Mouse (Mus musculus): ENCODE data around the gene Itpkc. TPM values are rescaled to one million over a fixed set of nuclear protein-coding genes. Genes with fewer than 3 reads are reported as not detected.

The Itpkc gene
- 2.8 TPM for polyA plus RNA-seq (2014; fragmentation: Illumina TruSeq; extraction: RNeasy Lipid Tissue Mini Kit (QIAGEN cat#74804); ENCODE audit: low read depth, low replicate concordance)

DNA sequence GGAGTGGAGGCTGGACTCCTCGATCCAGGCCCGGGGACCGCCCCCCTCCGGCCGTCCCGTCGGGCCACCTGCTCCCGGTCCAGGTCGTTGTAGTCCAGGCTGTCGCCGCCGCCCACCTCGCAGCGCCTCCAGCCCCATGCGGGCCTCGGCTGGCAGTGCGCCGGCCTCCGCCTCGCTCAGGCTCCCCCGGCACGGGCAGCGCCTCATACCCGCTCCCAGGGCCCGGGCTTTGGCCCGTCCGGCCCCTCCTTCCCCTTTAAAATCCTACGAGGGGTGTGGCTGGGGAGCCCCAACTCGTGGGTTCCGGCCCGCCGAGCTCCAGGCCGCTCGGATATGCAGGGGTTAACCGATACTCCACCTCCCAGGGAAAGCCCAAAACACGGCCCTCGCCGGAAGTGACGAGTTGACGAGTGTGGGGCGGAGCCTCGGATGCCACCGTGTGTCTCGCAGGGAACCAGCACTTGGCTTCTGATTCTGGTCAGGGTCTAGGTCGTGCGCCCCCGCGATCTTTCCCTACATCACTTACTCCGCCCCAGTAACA is at the start of gene Itpkc:
Gene Itpkc (minus strand): TSS at position 381 of the 541 bp plus-strand sequence.

GRCm38 (mm10) chr7:27258205-27258899 is 29.9 kb upstream of the Itpkc start, which contains the start of gene Numbl:
TSS of gene Numbl (plus strand) at chr7:27258433.

DNA sequence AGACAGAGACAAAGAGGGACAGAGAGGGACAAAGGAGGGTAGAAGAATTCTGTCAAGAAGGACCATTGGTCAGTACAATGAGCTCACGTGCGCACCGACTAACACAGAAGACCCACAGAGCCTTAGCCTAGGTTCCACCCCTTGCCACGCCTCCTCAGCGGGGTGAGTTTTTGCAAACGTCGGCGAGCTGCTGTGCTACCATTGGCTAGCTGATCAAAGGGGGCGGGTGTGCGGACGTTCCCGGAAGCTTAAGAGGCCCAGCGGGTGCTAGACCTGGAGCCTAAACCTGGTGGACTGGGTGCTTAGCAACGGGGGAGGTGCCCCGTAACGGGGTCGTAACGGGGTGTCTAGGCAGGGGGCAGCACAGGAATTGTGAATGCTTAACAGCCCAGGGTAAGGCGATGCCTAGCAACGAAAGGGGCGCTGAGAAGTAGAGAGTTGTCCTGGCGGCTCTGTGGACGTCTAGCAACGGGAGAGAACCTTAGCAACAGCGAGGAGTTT is 4.4 kb upstream of the Itpkc start, which contains the start of gene Coq8b:
Gene Coq8b (plus strand): TSS at position 243 of the 501 bp plus-strand sequence.

DNA sequence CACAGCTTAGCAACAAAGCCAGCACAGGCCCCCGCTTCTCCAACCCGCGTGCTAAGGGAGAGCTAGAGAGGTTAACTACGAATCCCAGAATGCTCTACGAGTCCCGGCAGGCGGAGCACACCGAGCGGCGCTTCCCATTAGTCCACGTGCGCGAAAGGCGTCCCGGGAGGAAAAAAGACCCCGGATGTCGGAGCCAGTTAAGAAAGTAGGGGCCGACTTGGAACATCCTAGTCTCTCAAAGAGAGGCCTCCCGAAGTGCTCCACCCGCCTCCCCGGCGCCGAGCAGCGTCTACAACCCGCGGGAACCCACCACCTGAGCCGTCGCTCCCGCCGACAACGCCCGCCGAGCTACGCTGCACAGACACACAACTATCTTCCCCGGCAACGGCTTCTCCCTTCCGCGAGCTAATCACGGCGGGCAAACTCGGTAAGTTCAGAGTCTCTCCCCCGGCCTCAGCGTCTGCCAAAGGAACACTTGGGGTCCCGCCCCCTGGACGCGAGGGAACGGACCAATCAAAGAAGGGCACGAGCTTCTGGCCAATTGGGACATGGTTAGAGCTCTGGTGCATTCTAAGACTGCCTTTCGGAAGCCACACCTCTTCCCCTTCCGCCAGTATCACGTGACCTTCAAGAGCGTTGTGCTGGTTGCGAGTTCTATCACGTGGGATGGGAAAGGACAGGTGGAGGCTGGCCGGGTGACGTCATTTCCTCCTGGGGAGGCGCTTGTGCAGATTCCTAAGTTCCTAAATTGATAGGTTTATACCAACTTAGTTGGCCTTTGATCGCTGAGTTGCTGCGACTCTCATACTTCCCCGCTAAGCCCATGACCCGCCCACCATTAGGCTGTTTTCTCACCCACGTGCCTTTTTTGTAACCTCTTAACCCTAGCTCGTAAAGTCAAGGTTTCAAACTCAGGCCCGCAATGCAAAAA is 32.5 kb downstream of the Itpkc start, which contains the start of the genes BC024978 and Snrpa:
Gene BC024978 (plus strand): TSS at position 101 of the 931 bp plus-strand sequence.
Gene Snrpa (minus strand): TSS at position 591 of the 931 bp plus-strand sequence.

DNA sequence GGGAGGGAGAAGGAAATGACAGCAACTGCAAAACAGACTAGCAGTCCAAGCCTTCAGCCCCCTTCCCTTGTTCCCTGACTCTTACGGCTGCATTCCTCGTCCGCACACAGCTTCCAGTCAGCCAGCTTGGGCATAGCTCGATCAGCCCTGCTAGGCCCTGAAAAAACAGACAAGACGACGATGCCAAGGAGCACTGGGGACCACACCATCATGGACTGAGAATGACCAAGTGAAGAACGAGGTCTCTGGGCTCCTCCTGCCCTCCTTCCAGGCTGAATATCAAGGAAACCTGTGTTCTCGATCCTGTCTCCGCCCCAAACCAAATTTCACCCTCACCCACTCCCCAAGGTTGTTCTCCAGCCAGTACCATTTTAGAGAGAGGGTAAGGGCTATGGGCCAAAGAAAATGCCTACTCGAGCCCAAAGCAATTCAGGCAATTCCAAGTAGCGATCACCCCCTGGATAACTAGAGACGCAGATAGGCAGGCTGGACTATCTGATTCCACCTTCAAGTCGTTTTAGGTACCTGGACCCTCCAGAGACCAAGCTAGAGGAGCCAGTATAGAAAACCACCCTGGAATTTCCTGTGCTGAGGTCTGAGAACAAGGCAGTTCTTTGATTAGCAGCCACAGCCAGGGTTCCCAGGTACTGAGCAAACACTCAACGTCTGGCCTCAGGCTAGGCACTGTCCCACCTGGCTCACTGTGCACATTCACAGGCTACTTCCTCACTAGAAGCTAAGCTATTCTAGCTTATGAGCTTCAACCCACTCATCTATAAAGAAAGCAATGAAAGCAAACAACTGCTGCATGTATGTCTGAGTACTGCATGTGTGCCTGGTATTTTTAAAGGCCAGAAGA is 47.4 kb downstream of the Itpkc start, which contains the start of the genes Gm21983 and Mia:
Gene Gm21983 (minus strand): TSS at position 250 of the 859 bp plus-strand sequence.
Gene Mia (minus strand): TSS at position 321 of the 859 bp plus-strand sequence.

DNA sequence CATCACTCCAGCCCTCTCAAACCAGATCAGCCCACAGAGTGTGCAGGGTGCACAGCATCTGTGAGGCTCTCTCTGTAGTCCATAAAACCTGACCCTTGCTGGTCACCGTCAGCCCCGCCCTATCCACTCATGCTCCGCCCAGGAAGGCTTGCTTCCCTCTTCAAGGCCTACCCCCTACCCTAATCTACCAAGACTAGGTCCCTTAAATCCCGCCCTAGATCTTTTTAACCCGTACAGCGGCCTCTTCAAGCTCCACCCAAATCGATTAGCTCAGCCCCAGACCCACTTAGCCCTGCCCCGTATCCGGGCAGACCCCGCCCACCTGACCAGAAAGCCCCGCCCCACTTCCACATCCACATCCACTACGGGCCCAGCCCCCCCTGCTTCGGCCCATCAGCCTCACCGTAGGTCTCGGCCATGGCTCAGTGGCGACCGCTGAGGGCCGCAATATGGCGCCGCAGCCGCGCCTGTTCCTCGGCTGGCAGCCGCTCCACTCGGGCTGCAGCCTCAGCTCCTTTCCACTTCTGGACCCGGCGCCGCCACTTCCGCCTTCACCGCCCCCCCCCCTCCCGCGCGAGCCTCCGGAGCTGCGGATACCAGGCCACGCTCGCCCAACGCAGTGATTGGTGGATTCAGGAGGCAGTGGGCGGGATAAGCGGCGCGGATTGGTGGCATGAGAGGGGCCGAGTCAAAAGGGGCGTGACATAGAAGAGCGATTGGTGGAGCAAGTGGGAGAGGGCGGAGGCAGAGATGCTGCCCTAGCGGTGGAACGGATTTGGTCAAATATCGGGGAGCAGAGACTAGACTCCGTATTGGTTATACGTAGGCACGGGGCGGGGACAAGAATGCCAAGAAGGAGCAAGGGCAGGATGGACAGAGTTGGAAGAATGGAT is 49.9 kb downstream of the Itpkc start, which contains the start of gene Rab4b:
Gene Rab4b (minus strand): TSS at position 573 of the 893 bp plus-strand sequence.

DNA sequence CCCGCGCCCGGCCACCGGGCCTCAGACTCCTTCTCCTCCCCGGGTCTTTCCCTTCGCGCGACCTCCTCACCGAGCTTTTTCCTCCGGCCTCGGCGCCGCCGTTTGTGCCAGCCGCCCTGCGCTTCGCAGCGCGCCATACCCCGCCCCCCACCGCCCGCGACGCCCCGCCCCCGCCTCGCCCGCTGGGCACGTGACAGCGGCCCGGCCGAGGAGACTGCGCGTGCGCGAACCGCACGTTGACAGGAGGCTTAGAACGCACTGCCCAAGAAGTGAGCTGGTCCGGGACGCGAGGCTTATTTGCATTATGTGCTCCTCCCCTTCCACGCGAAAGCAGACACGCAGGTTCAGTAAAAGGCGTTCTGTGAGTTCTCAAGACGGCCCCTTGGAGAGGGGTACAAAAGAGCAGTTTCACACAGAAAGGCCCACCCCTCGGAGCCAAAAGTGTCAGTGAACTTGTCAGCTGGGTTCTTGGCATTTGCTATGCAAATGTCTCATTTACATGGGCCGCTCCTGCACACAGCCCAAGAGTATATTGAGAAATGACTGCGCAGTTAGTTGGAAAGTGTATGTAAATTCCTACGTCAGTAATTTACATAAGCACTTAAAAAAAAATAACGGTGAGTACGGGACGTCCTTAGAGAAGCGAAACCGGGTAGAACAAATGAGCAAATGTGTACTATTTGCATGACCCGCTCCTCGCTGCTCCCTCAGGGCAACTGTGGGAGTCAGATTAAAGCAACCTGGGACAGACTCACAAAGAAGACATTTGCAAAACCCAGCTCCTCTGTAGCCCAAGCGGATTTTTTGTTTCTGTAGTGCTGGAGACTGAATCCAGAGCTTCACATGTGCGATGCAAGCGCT is 61.6 kb downstream of the Itpkc start, which contains the start of gene Egln2:
Gene Egln2 (minus strand): TSS at position 189 of the 861 bp plus-strand sequence.

Other genes starting within 250 kb of the Itpkc start
- gene Cyp2a12, start 199.6 kb downstream of the Itpkc start, polyA plus RNA-seq (2014; fragmentation: Illumina TruSeq; extraction: RNeasy Lipid Tissue Mini Kit (QIAGEN cat#74804); ENCODE audit: low read depth, low replicate concordance): 0.25 TPM
- gene Cyp2f2, start 108.8 kb downstream of the Itpkc start, polyA plus RNA-seq (2014; fragmentation: Illumina TruSeq; extraction: RNeasy Lipid Tissue Mini Kit (QIAGEN cat#74804); ENCODE audit: low read depth, low replicate concordance): 3.7 TPM
- not detected for gene Cyp2t4, start 74.9 kb downstream of the Itpkc start, polyA plus RNA-seq (2014; fragmentation: Illumina TruSeq; extraction: RNeasy Lipid Tissue Mini Kit (QIAGEN cat#74804); ENCODE audit: low read depth, low replicate concordance)
- gene Egln2, start 61.9 kb downstream of the Itpkc start, polyA plus RNA-seq (2014; fragmentation: Illumina TruSeq; extraction: RNeasy Lipid Tissue Mini Kit (QIAGEN cat#74804); ENCODE audit: low read depth, low replicate concordance): 7.7 TPM
- gene Rab4b, start 49.8 kb downstream of the Itpkc start, polyA plus RNA-seq (2014; fragmentation: Illumina TruSeq; extraction: RNeasy Lipid Tissue Mini Kit (QIAGEN cat#74804); ENCODE audit: low read depth, low replicate concordance): 5.2 TPM
- not detected for gene Gm21983, start 47.6 kb downstream of the Itpkc start, polyA plus RNA-seq (2014; fragmentation: Illumina TruSeq; extraction: RNeasy Lipid Tissue Mini Kit (QIAGEN cat#74804); ENCODE audit: low read depth, low replicate concordance)
- not detected for gene Mia, start 47.5 kb downstream of the Itpkc start, polyA plus RNA-seq (2014; fragmentation: Illumina TruSeq; extraction: RNeasy Lipid Tissue Mini Kit (QIAGEN cat#74804); ENCODE audit: low read depth, low replicate concordance)
- 7.2 TPM for gene BC024978, start 32.9 kb downstream of the Itpkc start, polyA plus RNA-seq (2014; fragmentation: Illumina TruSeq; extraction: RNeasy Lipid Tissue Mini Kit (QIAGEN cat#74804); ENCODE audit: low read depth, low replicate concordance)
- 4.7 TPM for gene Snrpa, start 32.4 kb downstream of the Itpkc start, polyA plus RNA-seq (2014; fragmentation: Illumina TruSeq; extraction: RNeasy Lipid Tissue Mini Kit (QIAGEN cat#74804); ENCODE audit: low read depth, low replicate concordance)
- 0.54 TPM for gene Coq8b, start 4.4 kb upstream of the Itpkc start, polyA plus RNA-seq (2014; fragmentation: Illumina TruSeq; extraction: RNeasy Lipid Tissue Mini Kit (QIAGEN cat#74804); ENCODE audit: low read depth, low replicate concordance)
- gene Numbl, start 29.8 kb upstream of the Itpkc start, polyA plus RNA-seq (2014; fragmentation: Illumina TruSeq; extraction: RNeasy Lipid Tissue Mini Kit (QIAGEN cat#74804); ENCODE audit: low read depth, low replicate concordance): 0.50 TPM
- 2.3 TPM for gene Ltbp4, start 109.0 kb upstream of the Itpkc start, polyA plus RNA-seq (2014; fragmentation: Illumina TruSeq; extraction: RNeasy Lipid Tissue Mini Kit (QIAGEN cat#74804); ENCODE audit: low read depth, low replicate concordance)
- gene Shkbp1, start 127.4 kb upstream of the Itpkc start, polyA plus RNA-seq (2014; fragmentation: Illumina TruSeq; extraction: RNeasy Lipid Tissue Mini Kit (QIAGEN cat#74804); ENCODE audit: low read depth, low replicate concordance): 2.5 TPM
- gene Gm20479, start 128.8 kb upstream of the Itpkc start, polyA plus RNA-seq (2014; fragmentation: Illumina TruSeq; extraction: RNeasy Lipid Tissue Mini Kit (QIAGEN cat#74804); ENCODE audit: low read depth, low replicate concordance): not detected
- gene Sptbn4, start 219.0 kb upstream of the Itpkc start, polyA plus RNA-seq (2014; fragmentation: Illumina TruSeq; extraction: RNeasy Lipid Tissue Mini Kit (QIAGEN cat#74804); ENCODE audit: low read depth, low replicate concordance): not detected
- gene Blvrb, start 219.3 kb upstream of the Itpkc start, polyA plus RNA-seq (2014; fragmentation: Illumina TruSeq; extraction: RNeasy Lipid Tissue Mini Kit (QIAGEN cat#74804); ENCODE audit: low read depth, low replicate concordance): 1.6 TPM
- 2.6 TPM for gene Sertad3, start 245.1 kb upstream of the Itpkc start, polyA plus RNA-seq (2014; fragmentation: Illumina TruSeq; extraction: RNeasy Lipid Tissue Mini Kit (QIAGEN cat#74804); ENCODE audit: low read depth, low replicate concordance)

Data from sigmoid colon, adult 10 weeks (tissue).